ENCODE assay signal across 22 mouse cellular contexts in genomic region chr9:61128077-61128476, GRCm38 (mm10).
"Had no signal": no experiment of that assay in that cellular context is flagged by ENCODE, and none has a peak within 500 bp of the region (broad histone marks: within the 10 kb centered on the region; RNA-seq: fewer than 3 reads in every experiment).

No protein-coding gene starts in this region.

- H3K36me3 ChIP-seq: heart, embryonic 13.5 days; heart, embryonic 15.5 days; hindbrain, embryonic 13.5 days; hindbrain, embryonic 15.5 days; kidney, embryonic 15.5 days had no signal

- ATAC-seq: forebrain, postnatal 0 days; hindbrain, postnatal 0 days; intestine, embryonic 16.5 days had no signal

- H3K9me3 ChIP-seq: heart, embryonic 13.5 days; heart, embryonic 15.5 days; hindbrain, embryonic 13.5 days; hindbrain, embryonic 15.5 days; kidney, embryonic 15.5 days had no signal

- H3K4me3 ChIP-seq: heart, adult 2 months; heart, embryonic 13.5 days; heart, embryonic 15.5 days; hindbrain, embryonic 13.5 days; hindbrain, embryonic 15.5 days; kidney, embryonic 15.5 days had no signal

- H3K27me3 ChIP-seq: hindbrain, embryonic 15.5 days had no signal

- DNase-seq: forebrain, postnatal 0 days; gastrocnemius, postnatal 14 days; gastrocnemius, postnatal 36 days; heart, adult 11 months; heart, adult 2 months; heart, postnatal 14 days; heart, postnatal 36 days; kidney, adult 11 months; kidney, adult 2 months; kidney, adult 9 months; kidney, postnatal 14 days; kidney, postnatal 36 days; layer of hippocampus, adult 9-11 months; layer of hippocampus, postnatal 36 days; left cerebral cortex, postnatal 4 days had no signal

- H3K4me1 ChIP-seq: heart, embryonic 13.5 days; heart, embryonic 15.5 days; kidney, embryonic 15.5 days had no signal
